Mouse (Mus musculus) megakaryocyte, embryonic 14.5 days (primary cell): ENCODE results near the gene Nhp2. TPM values are rescaled to one million over a fixed set of nuclear protein-coding genes. Genes with fewer than 3 reads are reported as not detected.

Source experiments
- H3K27me3 ChIP-seq: replicated peaks from 2 replicates; pipeline ENCODE3; 2012; ENCODE audit warnings: inconsistent platforms
- H3K36me3 ChIP-seq: replicated peaks from 2 replicates; pipeline ENCODE3; 2012; ENCODE audit warnings: low read length, inconsistent platforms, mixed read lengths
- H3K4me1 ChIP-seq: 2 replicates; pipeline ENCODE4 v1.6.1; 2012; ENCODE audit warnings: inconsistent platforms
- H3K4me3 ChIP-seq: replicated peaks from 2 replicates; pipeline ENCODE3; 2012; ENCODE audit warnings: moderate library complexity, mild to moderate bottlenecking, inconsistent platforms
- H3K9me3 ChIP-seq: 2 replicates; pipeline ENCODE4 v1.6.1; 2012; ENCODE audit warnings: inconsistent platforms
- FLI1 ChIP-seq: IDR thresholded peaks from 2 replicates; pipeline ENCODE4 v1.6.1; 2012; ENCODE audit warnings: low read length, inconsistent platforms, mixed read lengths
- GATA1 ChIP-seq: IDR thresholded peaks from 3 replicates; pipeline ENCODE4 v1.6.1; 2012; ENCODE audit warnings: mixed read lengths, low read length, inconsistent platforms, borderline replicate concordance
- polyA plus RNA-seq: library from polyadenylated mRNA; stranded (reverse); fragments of >175 nt; gene quantifications from 2 replicates; pipeline ENCODE4 v1.2.3, GENCODE M21; 2012; ENCODE audit warnings: low replicate concordance; ENCODE audit not compliant: insufficient read depth

The Nhp2 gene
- 44.8 and 144 TPM in 2 replicates for polyA plus RNA-seq

- H3K4me3 ChIP-seq, result peak within 1 kb of the TSS; percentile 96
- peaks cover 35% of the 10 kb centered on the region for H3K36me3 ChIP-seq
- H3K4me1 ChIP-seq, result peaks cover 72% of the 10 kb centered on the region
- TF ChIP-seq GATA1, result no peak
- TF ChIP-seq FLI1, result no peak
- no peaks in the 10 kb centered on the region for H3K27me3 ChIP-seq
- no peaks in the 10 kb centered on the region for H3K9me3 ChIP-seq
These were observed at the start of gene Nhp2 for GRCm38 (mm10) chr11:51619409-51620060. Gene Nhp2, plus strand, starts transcription at chr11:51619735.

- Histone ChIP-seq H3K27me3 (peaks cover 8% of the 10 kb centered on the region), H3K36me3 (peaks cover 3% of the 10 kb centered on the region), H3K4me1 (peaks cover 84% of the 10 kb centered on the region), H3K4me3 (no peak overlapping the region), H3K9me3 (no peaks in the 10 kb centered on the region)
- no peak for TF ChIP-seq FLI1
- TF ChIP-seq GATA1, result no peak
These were observed 43.1 kb upstream of the Nhp2 start for GRCm38 (mm10) chr11:51576454-51576853.

- Histone ChIP-seq H3K4me1 (peaks cover 88% of the 10 kb centered on the region), H3K27me3 (peaks cover 8% of the 10 kb centered on the region), H3K36me3 (peaks cover 3% of the 10 kb centered on the region), H3K4me3 (no peak overlapping the region), H3K9me3 (no peaks in the 10 kb centered on the region)
- TF ChIP-seq GATA1 (no peak), FLI1 (no peak)
These were observed 41.9 kb upstream of the Nhp2 start for GRCm38 (mm10) chr11:51577587-51577986.

GRCm38 (mm10) chr11:51579024-51579423 lies 40.5 kb upstream of the Nhp2 start:
- no peak overlapping the region for H3K4me3 ChIP-seq
- TF ChIP-seq FLI1 (no peak), GATA1 (no peak)
- H3K27me3 ChIP-seq, result peaks cover 8% of the 10 kb centered on the region

GRCm38 (mm10) chr11:51582713-51583112 lies 36.8 kb upstream of the Nhp2 start:
- TF ChIP-seq GATA1, result no peak
- no peak for TF ChIP-seq FLI1
- Histone ChIP-seq H3K36me3 (peaks cover 25% of the 10 kb centered on the region), H3K4me1 (peaks cover 94% of the 10 kb centered on the region)

More at GRCm38 (mm10) chr11:51579024-51579423, 40.5 kb upstream of the Nhp2 start:
- no peaks in the 10 kb centered on the region for H3K9me3 ChIP-seq
- H3K4me1 ChIP-seq, result peaks cover 88% of the 10 kb centered on the region
- peaks cover 3% of the 10 kb centered on the region for H3K36me3 ChIP-seq

GRCm38 (mm10) chr11:51584057-51584430 lies 35.5 kb upstream of the Nhp2 start:
- TF ChIP-seq FLI1, result no peak
- TF ChIP-seq GATA1, result no peak
- no peaks in the 10 kb centered on the region for H3K27me3 ChIP-seq
- no peaks in the 10 kb centered on the region for H3K9me3 ChIP-seq
- H3K36me3 ChIP-seq, result peaks cover 37% of the 10 kb centered on the region
- H3K4me1 ChIP-seq, result peaks cover 89% of the 10 kb centered on the region
- H3K4me3 ChIP-seq, result peak overlapping the region; percentile 95

More at GRCm38 (mm10) chr11:51582713-51583112, 36.8 kb upstream of the Nhp2 start:
- Histone ChIP-seq H3K9me3 (no peaks in the 10 kb centered on the region), H3K27me3 (no peaks in the 10 kb centered on the region), H3K4me3 (peak overlapping the region; percentile 75)

- peaks cover 83% of the 10 kb centered on the region for H3K4me1 ChIP-seq
- H3K4me3 ChIP-seq, result peak within 1 kb of the TSS; percentile 95
- peak; percentile 70; the same call in 1 of the 3 replicates for TF ChIP-seq GATA1
- TF ChIP-seq FLI1, result no peak
These were observed 34.9 kb upstream of the Nhp2 start, which contains the start of gene Phykpl for GRCm38 (mm10) chr11:51584431-51585248. Gene Phykpl, plus strand, starts transcription at chr11:51584757.

GRCm38 (mm10) chr11:51585608-51586252 lies 33.8 kb upstream of the Nhp2 start:
- peaks cover 48% of the 10 kb centered on the region for H3K36me3 ChIP-seq
- TF ChIP-seq GATA1, result no peak
- no peak for TF ChIP-seq FLI1
- H3K9me3 ChIP-seq, result no peaks in the 10 kb centered on the region

More at GRCm38 (mm10) chr11:51584431-51585248, 34.9 kb upstream of the Nhp2 start, which contains the start of gene Phykpl:
- H3K27me3 ChIP-seq, result no peaks in the 10 kb centered on the region
- peaks cover 42% of the 10 kb centered on the region for H3K36me3 ChIP-seq
- H3K9me3 ChIP-seq, result no peaks in the 10 kb centered on the region

GRCm38 (mm10) chr11:51586411-51586810 lies 33.1 kb upstream of the Nhp2 start:
- Histone ChIP-seq H3K27me3 (no peaks in the 10 kb centered on the region), H3K9me3 (no peaks in the 10 kb centered on the region), H3K4me1 (peaks cover 80% of the 10 kb centered on the region), H3K36me3 (peaks cover 54% of the 10 kb centered on the region), H3K4me3 (peak overlapping the region; percentile 28)
- TF ChIP-seq FLI1 (no peak), GATA1 (no peak)

More at GRCm38 (mm10) chr11:51585608-51586252, 33.8 kb upstream of the Nhp2 start:
- Histone ChIP-seq H3K4me3 (peak overlapping the region; percentile 95), H3K4me1 (peaks cover 80% of the 10 kb centered on the region), H3K27me3 (no peaks in the 10 kb centered on the region)
